9 mouse cellular contexts compared by ENCODE assay signal in the genomic region with DNA sequence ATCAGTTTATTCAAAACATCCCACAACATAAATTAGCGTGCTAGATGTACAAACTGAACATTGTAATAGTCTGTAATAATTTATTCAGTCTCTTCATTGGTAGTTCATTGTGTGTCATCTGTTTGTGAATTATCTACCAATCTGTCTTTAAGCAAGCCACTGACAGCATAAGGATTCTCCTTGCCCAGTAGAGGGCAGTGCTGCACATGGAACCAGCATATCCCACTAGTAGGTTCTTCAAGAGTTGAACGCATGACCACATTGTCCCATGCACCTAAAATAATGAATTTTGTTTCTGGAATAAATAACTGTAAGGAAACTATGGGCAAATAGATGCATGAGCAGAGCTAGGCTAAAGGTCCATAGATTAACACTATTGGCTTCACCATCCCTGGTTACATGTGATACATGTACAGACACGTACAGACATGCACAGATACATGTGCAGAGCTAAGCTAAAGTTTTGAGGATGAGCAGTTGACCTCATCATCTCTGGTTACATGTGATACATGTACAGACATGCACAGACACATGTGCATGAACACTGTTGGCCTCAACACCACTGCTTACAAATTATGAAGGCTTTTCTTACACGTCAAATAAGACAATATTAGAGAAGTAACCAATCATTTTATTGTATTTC.
DNase-seq lines count a peak whose midpoint lies in the region; ATAC-seq and TF ChIP-seq lines count a peak whose summit lies in the region.
"Had no signal": no experiment of that assay in that cellular context is flagged by ENCODE, and none has a peak within 500 bp of the region (broad histone marks: within the 10 kb centered on the region; RNA-seq: fewer than 3 reads in every experiment).

No protein-coding gene starts in this region.

- peak; percentile 75 for TF ChIP-seq CTCF in kidney, adult 2 months (conservative IDR thresholded peaks at IDR 0.05; ENCODE audit: insufficient read depth, insufficient read length, low read depth, low read length)

- H3K4me1 ChIP-seq in forebrain, embryonic 10.5 days, result no peaks in the 10 kb centered on the region
- no peaks in the 10 kb centered on the region for H3K4me1 ChIP-seq in kidney, adult 2 months (ENCODE audit: control insufficient read depth, insufficient read depth, low read length)
- H3K4me1 ChIP-seq in neural tube, embryonic 12.5 days, result no peaks in the 10 kb centered on the region
- H3K4me1 ChIP-seq: embryonic facial prominence, embryonic 15.5 days had no signal

- H3K4me2 ChIP-seq in neural tube, embryonic 12.5 days (replicated peaks), result no peak overlapping the region
- H3K4me2 ChIP-seq: embryonic facial prominence, embryonic 15.5 days had no signal

- DNase-seq in ovary, postnatal 10 days (ENCODE audit: low spot score), result peak; percentile 6
- no peak for DNase-seq in ovary, adult 18-20 months (ENCODE audit: low spot score)
- peak; percentile 20 for DNase-seq in c-Kit-positive CD71-negative TER-119-negative erythroid progenitor cells, embryonic 14.5 days (ENCODE audit: low read depth)
- peak; percentile 35 for DNase-seq in forebrain, embryonic 10.5 days (ENCODE audit: extremely low spot score, low spot score)
- DNase-seq in kidney, adult 2 months, result peak; percentile 54
- DNase-seq in left cerebral cortex, postnatal 36 days (ENCODE audit: low spot score in 2 of 2), result peak; percentile 55 to 58

- TF ChIP-seq POLR2A in kidney, adult 2 months (IDR thresholded peaks at IDR 0.05; ENCODE audit: low read depth, low read length), result no peak

- no peaks in the 10 kb centered on the region for H3K27me3 ChIP-seq in forebrain, embryonic 10.5 days (ENCODE audit: poor library complexity, severe bottlenecking)
- H3K27me3 ChIP-seq in kidney, adult 2 months (replicated peaks; ENCODE audit: control insufficient read depth, insufficient read depth, low read length), result no peaks in the 10 kb centered on the region
- no peaks in the 10 kb centered on the region for H3K27me3 ChIP-seq in neural tube, embryonic 12.5 days (replicated peaks)
- H3K27me3 ChIP-seq: embryonic facial prominence, embryonic 15.5 days had no signal

- WGBS in forebrain, embryonic 10.5 days, result 66% methylated on average over 4 of the region's 4 CpGs
- WGBS in kidney, adult 2 months, result 56% methylated on average over 4 of the region's 4 CpGs
- WGBS in neural tube, embryonic 12.5 days, result 58% methylated on average over 4 of the region's 4 CpGs

- no peak overlapping the region for H3K27ac ChIP-seq in forebrain, embryonic 10.5 days
- no peak overlapping the region for H3K27ac ChIP-seq in kidney, adult 2 months (ENCODE audit: insufficient read depth, low read depth, low read length)
- H3K27ac ChIP-seq in neural tube, embryonic 12.5 days, result no peak overlapping the region
- H3K27ac ChIP-seq: embryonic facial prominence, embryonic 15.5 days had no signal

- H3K36me3 ChIP-seq in forebrain, embryonic 10.5 days (replicated peaks), result no peaks in the 10 kb centered on the region
- no peaks in the 10 kb centered on the region for H3K36me3 ChIP-seq in kidney, adult 2 months (ENCODE audit: control insufficient read depth, insufficient read depth, low read length)
- no peaks in the 10 kb centered on the region for H3K36me3 ChIP-seq in neural tube, embryonic 12.5 days
- H3K36me3 ChIP-seq: embryonic facial prominence, embryonic 15.5 days had no signal

- H3K9me3 ChIP-seq in forebrain, embryonic 10.5 days, result no peaks in the 10 kb centered on the region
- H3K9me3 ChIP-seq in neural tube, embryonic 12.5 days, result no peaks in the 10 kb centered on the region
- H3K9me3 ChIP-seq: embryonic facial prominence, embryonic 15.5 days had no signal

- no peak overlapping the region for H3K4me3 ChIP-seq in forebrain, embryonic 10.5 days
- no peak overlapping the region for H3K4me3 ChIP-seq in kidney, adult 2 months (ENCODE audit: insufficient read depth, low read depth, low read length)
- H3K4me3 ChIP-seq in neural tube, embryonic 12.5 days, result no peak overlapping the region
- H3K4me3 ChIP-seq: embryonic facial prominence, embryonic 15.5 days had no signal

- ATAC-seq in neural tube, embryonic 12.5 days (ENCODE audit: low FRiP score, low read depth), result peak; percentile 66
- no peak for ATAC-seq in megakaryocyte-erythroid progenitor cell, adult 5-6 weeks (replicated peaks; ENCODE audit: low FRiP score, low TSS enrichment, poor library complexity, severe bottlenecking)

- intact Hi-C loops in left cerebral cortex, postnatal 36 days (cut with DNase I), result no loop called here

- no peak overlapping the region for H3K9ac ChIP-seq in neural tube, embryonic 12.5 days
- H3K9ac ChIP-seq: embryonic facial prominence, embryonic 15.5 days had no signal
